Mouse (Mus musculus) ES-Bruce4 (cell line): ENCODE data around the gene Pnp2. TPM values are rescaled to one million over a fixed set of nuclear protein-coding genes. Genes with fewer than 3 reads are reported as not detected.
A peak's percentile ranks its signal among the peaks of the same experiment; 100 is the strongest.
"Not testable (repeated sequence)": the region's sequence is repeated elsewhere in the genome, so short reads cannot be mapped to it uniquely, and the experiment has no call there.

Source experiments
- H3K27ac ChIP-seq: 2 replicates; pipeline ENCODE4 v1.5.1; 2012; ENCODE audit warnings: low read length, inconsistent platforms; ENCODE audit not compliant: insufficient read depth
- H3K27me3 ChIP-seq: 2 replicates; pipeline ENCODE4 v1.6.1; 2012; ENCODE audit warnings: mild to moderate bottlenecking, low read length, inconsistent platforms; ENCODE audit not compliant: control insufficient read depth, poor library complexity, insufficient read depth, severe bottlenecking
- H3K36me3 ChIP-seq: 2 replicates; pipeline ENCODE4 v1.6.1; 2012; ENCODE audit warnings: inconsistent platforms, mild to moderate bottlenecking, low read length, moderate library complexity; ENCODE audit not compliant: control insufficient read depth, poor library complexity, insufficient read depth, severe bottlenecking
- H3K4me1 ChIP-seq: one replicate; pipeline ENCODE4 v1.8.1; 2011; ENCODE audit warnings: low read length; ENCODE audit not compliant: control insufficient read depth, insufficient read depth
- H3K4me3 ChIP-seq: 2 replicates; pipeline ENCODE4 v1.5.1; 2011; ENCODE audit warnings: low read depth, mild to moderate bottlenecking, low read length
- H3K9ac ChIP-seq: 2 replicates; pipeline ENCODE4 v1.6.1; 2012; ENCODE audit warnings: low read depth, mild to moderate bottlenecking, inconsistent platforms; ENCODE audit not compliant: poor library complexity, severe bottlenecking
- H3K9me3 ChIP-seq: replicated peaks from 2 replicates; pipeline ENCODE4 v1.6.1; 2012; ENCODE audit warnings: mild to moderate bottlenecking, low read length, inconsistent platforms; ENCODE audit not compliant: control insufficient read depth, poor library complexity, insufficient read depth, severe bottlenecking
- CTCF ChIP-seq: IDR thresholded peaks from one replicate; pipeline ENCODE4 v1.8.1; 2011; ENCODE audit warnings: low read depth, low read length
- EP300 ChIP-seq: IDR thresholded peaks from 2 replicates; pipeline ENCODE4 v1.6.1; 2011; ENCODE audit warnings: low read depth, low read length; ENCODE audit not compliant: insufficient read depth
- POLR2A ChIP-seq: IDR thresholded peaks from one replicate; pipeline ENCODE4 v1.8.1; 2011; ENCODE audit warnings: low read length; ENCODE audit not compliant: insufficient read depth
- polyA plus RNA-seq: library from polyadenylated mRNA; stranded (reverse); fragments of >200 nt; gene quantifications from 2 replicates; pipeline ENCODE4 v1.2.4, GENCODE M21; 2011; ENCODE audit warnings: low read depth; ENCODE audit not compliant: missing spikeins, insufficient read depth, insufficient read length

The Pnp2 gene
- polyA plus RNA-seq, 1 experiment, result 9.4 TPM

GRCm38 (mm10) chr14:50969558-50970544 lies 14.1 kb downstream of the Pnp2 start:
- no peak overlapping the region; the same call in 1 of the 2 replicates for H3K9ac ChIP-seq
- no peaks in the 10 kb centered on the region for H3K36me3 ChIP-seq
- H3K4me3 ChIP-seq, result no peak overlapping the region
- peaks cover 13% of the 10 kb centered on the region for H3K4me1 ChIP-seq
- H3K9me3 ChIP-seq, result no peaks in the 10 kb centered on the region
- H3K27me3 ChIP-seq, result no peaks in the 10 kb centered on the region
- no peak for TF ChIP-seq CTCF
- no peak for TF ChIP-seq POLR2A
- no peak for TF ChIP-seq EP300
- H3K27ac ChIP-seq, result peak overlapping the region; percentile 88

GRCm38 (mm10) chr14:50970822-50971221 lies 15.0 kb downstream of the Pnp2 start:
- H3K4me1 ChIP-seq, result peaks cover 13% of the 10 kb centered on the region
- H3K36me3 ChIP-seq, result no peaks in the 10 kb centered on the region
- H3K9me3 ChIP-seq, result no peaks in the 10 kb centered on the region
- 0 out of 2 replicates have a peak overlapping the region, but pooled peaks have one; percentile 30 for H3K27ac ChIP-seq
- H3K9ac ChIP-seq, result no peak overlapping the region
- no peaks in the 10 kb centered on the region for H3K27me3 ChIP-seq
- H3K4me3 ChIP-seq, result no peak overlapping the region
- TF ChIP-seq EP300 (no peak), CTCF (no peak), POLR2A (no peak)

- not testable (repeated sequence) for H3K36me3 ChIP-seq, H3K9ac ChIP-seq, H3K4me3 ChIP-seq, H3K9me3 ChIP-seq, H3K27me3 ChIP-seq
- H3K27ac ChIP-seq, result 0 out of 2 replicates have a peak overlapping the region, but pooled peaks have one; percentile 7
- H3K4me1 ChIP-seq, result peaks cover 13% of the 10 kb centered on the region
These were observed 17.3 kb downstream of the Pnp2 start for GRCm38 (mm10) chr14:50973054-50973453.

- H3K9me3 ChIP-seq, result no peaks in the 10 kb centered on the region
- H3K36me3 ChIP-seq, result no peaks in the 10 kb centered on the region
- H3K4me1 ChIP-seq, result peaks cover 12% of the 10 kb centered on the region
- TF ChIP-seq CTCF, result no peak
- TF ChIP-seq POLR2A, result no peak
- TF ChIP-seq EP300, result no peak
- H3K4me3 ChIP-seq, result no peak overlapping the region
- H3K27ac ChIP-seq, result peak overlapping the region; percentile 45; the same call in 1 of the 2 replicates
- no peaks in the 10 kb centered on the region for H3K27me3 ChIP-seq
- H3K9ac ChIP-seq, result no peak overlapping the region
These were observed 17.9 kb downstream of the Pnp2 start for GRCm38 (mm10) chr14:50973700-50974099.

GRCm38 (mm10) chr14:50975001-50975400 lies 19.2 kb downstream of the Pnp2 start:
- H3K4me1 ChIP-seq, result peaks cover 12% of the 10 kb centered on the region

GRCm38 (mm10) chr14:50976674-50977073 lies 20.9 kb downstream of the Pnp2 start:
- Histone ChIP-seq H3K27ac (peak overlapping the region; percentile 77), H3K4me1 (peaks cover 5% of the 10 kb centered on the region), H3K9ac (peak overlapping the region; percentile 52), H3K9me3 (no peaks in the 10 kb centered on the region), H3K4me3 (peak overlapping the region; percentile 29; the same call in 1 of the 2 replicates), H3K27me3 (no peaks in the 10 kb centered on the region), H3K36me3 (no peaks in the 10 kb centered on the region)
- no peak for TF ChIP-seq POLR2A
- 0 out of 2 replicates have a peak, but pooled peaks have one; percentile 73 for TF ChIP-seq EP300
- TF ChIP-seq CTCF, result no peak

More at GRCm38 (mm10) chr14:50975001-50975400, 19.2 kb downstream of the Pnp2 start:
- H3K9ac ChIP-seq, result no peak overlapping the region
- H3K36me3 ChIP-seq, result no peaks in the 10 kb centered on the region
- no peak overlapping the region for H3K4me3 ChIP-seq
- TF ChIP-seq EP300, result no peak
- TF ChIP-seq POLR2A, result no peak
- TF ChIP-seq CTCF, result no peak
- no peaks in the 10 kb centered on the region for H3K27me3 ChIP-seq
- H3K27ac ChIP-seq, result no peak overlapping the region
- H3K9me3 ChIP-seq, result no peaks in the 10 kb centered on the region

- not testable (repeated sequence) for H3K4me3 ChIP-seq, H3K27me3 ChIP-seq, H3K27ac ChIP-seq, H3K36me3 ChIP-seq, H3K4me1 ChIP-seq, H3K9me3 ChIP-seq
- H3K9ac ChIP-seq, result 0 out of 2 replicates have a peak overlapping the region, but pooled peaks have one; percentile 34
These were observed 22.7 kb downstream of the Pnp2 start for GRCm38 (mm10) chr14:50978451-50978850.
